Mouse (Mus musculus): Measurements from ENCODE around the gene D430041D05Rik. TPM values are rescaled to one million over a fixed set of nuclear protein-coding genes. Genes with fewer than 3 reads are reported as not detected.
"Not testable (repeated sequence)": the region's sequence is repeated elsewhere in the genome, so short reads cannot be mapped to it uniquely, and the experiment has no call there.

The D430041D05Rik gene
- polyA plus RNA-seq, 1 experiment from 2014 or later = 17.3 TPM

DNA sequence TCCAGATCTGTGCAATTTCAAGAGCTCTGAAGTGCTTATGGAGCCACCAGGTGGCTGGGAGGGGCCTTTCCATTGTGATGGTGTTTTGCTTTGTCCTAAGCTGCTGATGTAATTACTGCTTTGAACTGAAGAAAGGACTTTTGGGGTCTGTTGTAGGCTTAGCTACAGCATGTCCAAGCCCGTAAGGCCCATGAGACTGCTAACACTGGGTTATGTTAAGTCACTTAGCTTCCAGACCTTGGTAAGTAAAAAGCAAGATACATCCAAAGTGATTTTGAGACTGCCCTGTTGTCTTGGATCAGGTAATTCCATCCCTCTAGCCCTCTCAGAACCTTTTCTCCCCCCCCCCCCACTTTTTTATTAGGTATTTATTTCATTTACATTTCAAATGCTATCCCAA lies 314.0 kb downstream of the D430041D05Rik start:
- H3K36me3 ChIP-seq (ENCODE audit: control insufficient read depth, insufficient read depth, low read length); H3K9me3 ChIP-seq (ENCODE audit: control insufficient read depth, low read length); ATAC-seq (ENCODE audit: low read depth); H3K4me1 ChIP-seq (ENCODE audit: control insufficient read depth, insufficient read depth, low read length); H3K27ac ChIP-seq (ENCODE audit: low read depth, low read length); H3K4me2 ChIP-seq (ENCODE audit: low read depth, low read length); H3K9ac ChIP-seq (replicated peaks; ENCODE audit: low read depth, low read length); H3K27me3 ChIP-seq (ENCODE audit: control insufficient read depth, insufficient read depth, low read length); H3K4me3 ChIP-seq (ENCODE audit: low read depth, low read length): not testable (repeated sequence)
- 70% methylated on average over 1 of the region's 1 CpGs for WGBS

GRCm38 (mm10) chr2:104096256-104096655 lies 314.6 kb downstream of the D430041D05Rik start:
- Histone ChIP-seq H3K9me3 (ENCODE audit: control insufficient read depth, low read length) (no peaks in the 10 kb centered on the region), H3K4me1 (ENCODE audit: control insufficient read depth, insufficient read depth, low read length) (no peaks in the 10 kb centered on the region), H3K27ac (ENCODE audit: low read depth, low read length) (0 out of 2 replicates have a peak overlapping the region, but pooled peaks have one; percentile 23), H3K9ac (replicated peaks; ENCODE audit: low read depth, low read length) (0 out of 2 replicates have a peak overlapping the region, but pooled peaks have one; percentile 17), H3K27me3 (ENCODE audit: control insufficient read depth, insufficient read depth, low read length) (no peaks in the 10 kb centered on the region), H3K4me2 (ENCODE audit: low read depth, low read length) (peak overlapping the region; percentile 52), H3K36me3 (ENCODE audit: control insufficient read depth, insufficient read depth, low read length) (no peaks in the 10 kb centered on the region), H3K4me3 (ENCODE audit: low read depth, low read length) (peak overlapping the region; percentile 33)
- 43% methylated on average over 10 of the region's 10 CpGs for WGBS
- ATAC-seq (ENCODE audit: low read depth) = no peak

DNA sequence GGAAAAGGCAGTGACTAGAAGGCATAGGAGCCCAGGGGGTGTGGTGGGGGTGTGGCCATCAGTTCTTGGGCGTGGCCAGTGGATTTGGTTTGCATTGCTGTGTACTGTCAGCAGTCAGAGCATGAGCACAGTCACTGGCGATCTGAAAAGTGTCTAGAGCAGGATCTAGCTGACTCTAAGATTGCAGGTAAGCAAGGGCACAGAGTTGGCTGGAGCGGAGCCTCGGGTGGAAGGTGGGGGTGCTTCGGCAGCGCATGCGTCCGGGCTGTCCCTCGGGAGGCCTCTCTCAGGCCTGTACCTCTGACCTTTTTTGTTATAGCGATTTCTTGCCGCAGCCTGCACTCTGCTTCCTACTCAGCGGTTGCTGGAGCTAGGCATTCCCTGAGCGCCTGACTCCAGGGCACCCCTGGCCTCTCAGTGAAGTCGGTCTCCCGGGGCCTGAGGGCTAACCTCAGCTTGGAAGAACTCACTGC lies 315.0 kb downstream of the D430041D05Rik start, which contains the start of gene Cd59a:
Gene Cd59a, plus strand, starts transcription at position 61 of the 473 bp plus-strand sequence.
- H3K4me2 ChIP-seq (ENCODE audit: low read depth, low read length) = peak within 1 kb of the TSS; percentile 52
- peak within 1 kb of the TSS; percentile 23; the same call in 1 of the 2 replicates for H3K27ac ChIP-seq (ENCODE audit: low read depth, low read length)
- H3K4me3 ChIP-seq (ENCODE audit: low read depth, low read length) = peak within 1 kb of the TSS; percentile 33
- 0 out of 2 replicates have a peak within 1 kb of the TSS, but pooled peaks have one; percentile 17 for H3K9ac ChIP-seq (replicated peaks; ENCODE audit: low read depth, low read length)
- no peaks in the 10 kb centered on the region for H3K9me3 ChIP-seq (ENCODE audit: control insufficient read depth, low read length)
- H3K4me1 ChIP-seq (ENCODE audit: control insufficient read depth, insufficient read depth, low read length) = no peaks in the 10 kb centered on the region
- peak; percentile 94 for ATAC-seq (ENCODE audit: low read depth)
- H3K27me3 ChIP-seq (ENCODE audit: control insufficient read depth, insufficient read depth, low read length) = no peaks in the 10 kb centered on the region
- 6% methylated on average over 15 of the region's 15 CpGs for WGBS
- H3K36me3 ChIP-seq (ENCODE audit: control insufficient read depth, insufficient read depth, low read length) = no peaks in the 10 kb centered on the region

DNA sequence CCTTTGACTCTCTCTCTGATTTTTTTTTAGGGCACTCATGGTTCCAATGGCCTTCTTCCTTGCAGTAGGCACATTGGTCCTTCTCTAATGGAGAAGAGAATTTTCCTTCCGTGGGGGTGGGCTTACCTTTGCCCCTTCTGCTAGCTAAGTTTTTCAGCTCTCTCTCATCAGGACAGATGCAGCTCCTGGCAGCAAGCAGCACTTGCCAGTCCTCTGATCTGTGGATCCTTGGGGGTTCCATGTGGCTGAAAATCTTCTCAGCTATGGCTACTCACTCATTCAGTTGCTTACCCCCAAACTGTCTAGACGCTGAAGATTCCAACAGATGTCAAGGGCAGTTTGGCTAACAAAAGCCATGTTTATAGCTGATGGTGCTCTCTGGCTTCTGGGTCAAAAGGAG lies 317.5 kb downstream of the D430041D05Rik start:
- no peak for ATAC-seq (ENCODE audit: low read depth)
- Histone ChIP-seq H3K27me3 (ENCODE audit: control insufficient read depth, insufficient read depth, low read length) (no peaks in the 10 kb centered on the region), H3K9ac (replicated peaks; ENCODE audit: low read depth, low read length) (no peak overlapping the region), H3K4me3 (ENCODE audit: low read depth, low read length) (no peak overlapping the region), H3K4me1 (ENCODE audit: control insufficient read depth, insufficient read depth, low read length) (no peaks in the 10 kb centered on the region), H3K36me3 (ENCODE audit: control insufficient read depth, insufficient read depth, low read length) (no peaks in the 10 kb centered on the region), H3K4me2 (ENCODE audit: low read depth, low read length) (no peak overlapping the region), H3K9me3 (ENCODE audit: control insufficient read depth, low read length) (no peaks in the 10 kb centered on the region), H3K27ac (ENCODE audit: low read depth, low read length) (no peak overlapping the region)
- 82% methylated on average over 2 of the region's 2 CpGs for WGBS

MicroRNAs within 50 kb of the gene (microRNA counts, 519-probe panel; counts per million panel counts)
- microRNA mmu-miR-1902 = not detected

Small RNA genes lying within 50 kb of the gene (microRNA-seq; reads per million reads assigned to microRNA genes)
- gene Mir1902 = not detected

Other genes starting within 250 kb of the D430041D05Rik start
- 11.8 and 14.8 TPM in 2 replicates for gene Hipk3, start 83.4 kb upstream of the D430041D05Rik start, polyA plus RNA-seq (2014; fragmentation: Nextera tagmentation; extraction: Ambion mirVana)
- 104 and 105 TPM in 2 replicates for gene Cstf3, start 179.5 kb upstream of the D430041D05Rik start, polyA plus RNA-seq (2014; fragmentation: Nextera tagmentation; extraction: Ambion mirVana)